Mouse (Mus musculus): ENCODE measurements around the gene Osbpl10. TPM values are rescaled to one million over a fixed set of nuclear protein-coding genes. Genes with fewer than 3 reads are reported as not detected.
A peak's percentile ranks its signal among the peaks of the same experiment; 100 is the strongest.
"Not testable (repeated sequence)": the region's sequence is repeated elsewhere in the genome, so short reads cannot be mapped to it uniquely, and the experiment has no call there.

The Osbpl10 gene
- total RNA-seq (2021), result 10 to 100 TPM; 41.1 to 42.8 TPM

- DNase-seq, result peak; percentile 88
- intact Hi-C loops (cut with DNase I), result loop anchor here (5.0 kb wide), 1 partner anchor 46 kb away; the partner anchor contains the start of gene Gpd1l
These were observed at the start of gene Osbpl10 for GRCm38 (mm10) chr9:114978281-114979111. Gene Osbpl10, plus strand, starts transcription at chr9:114978569.

- DNase-seq, result peak; percentile 92
- intact Hi-C loops (cut with DNase I), result loop anchor here (5.0 kb wide), 1 partner anchor 47 kb away; the partner anchor contains the start of gene Osbpl10
These were observed 47.8 kb upstream of the Osbpl10 start for GRCm38 (mm10) chr9:114930464-114931090.

- no peak for DNase-seq
- intact Hi-C loops (cut with DNase I), result loop anchor here (5.0 kb wide), 1 partner anchor 45 kb away; the partner anchor contains the start of gene Osbpl10
These were observed 45.8 kb upstream of the Osbpl10 start for GRCm38 (mm10) chr9:114932607-114933006.

- intact Hi-C loops (cut with DNase I), result loop anchor here (5.0 kb wide), 1 partner anchor 44 kb away; the partner anchor contains the start of gene Osbpl10
- DNase-seq, result no peak
These were observed 45.2 kb upstream of the Osbpl10 start for GRCm38 (mm10) chr9:114933037-114933722.

GRCm38 (mm10) chr9:114933723-114934171, 44.6 kb upstream of the Osbpl10 start, which contains the start of gene Gpd1l:
Gene Gpd1l, minus strand, starts transcription at chr9:114933987.
- DNase-seq, result peak; percentile 96
- intact Hi-C loops (cut with DNase I), result loop anchor here (5.0 kb wide), 1 partner anchor 44 kb away; the partner anchor contains the start of gene Osbpl10

- intact Hi-C loops (cut with DNase I), result loop anchor here (5.0 kb wide), 1 partner anchor 43 kb away; the partner anchor contains the start of gene Osbpl10
- no peak for DNase-seq
These were observed 44.1 kb upstream of the Osbpl10 start for GRCm38 (mm10) chr9:114934231-114934630.

- no peak for DNase-seq
- intact Hi-C loops (cut with DNase I), result no loop called here
These were observed 43.0 kb upstream of the Osbpl10 start for GRCm38 (mm10) chr9:114935321-114935720.

GRCm38 (mm10) chr9:114936687-114937086, 41.7 kb upstream of the Osbpl10 start:
- intact Hi-C loops (cut with DNase I), result no loop called here
- DNase-seq, result no peak

GRCm38 (mm10) chr9:114944642-114945041, 33.7 kb upstream of the Osbpl10 start:
- intact Hi-C loops (cut with DNase I), result no loop called here
- no peak for DNase-seq

- intact Hi-C loops (cut with DNase I), result no loop called here
- DNase-seq, result no peak
These were observed 32.8 kb upstream of the Osbpl10 start for GRCm38 (mm10) chr9:114945576-114945975.

GRCm38 (mm10) chr9:114948395-114948794, 30.0 kb upstream of the Osbpl10 start:
- intact Hi-C loops (cut with DNase I), result no loop called here
- no peak for DNase-seq

GRCm38 (mm10) chr9:114952866-114953265, 25.5 kb upstream of the Osbpl10 start:
- intact Hi-C loops (cut with DNase I), result no loop called here
- no peak for DNase-seq

- DNase-seq, result no peak
- intact Hi-C loops (cut with DNase I), result no loop called here
These were observed 23.0 kb upstream of the Osbpl10 start for GRCm38 (mm10) chr9:114955340-114955739.

- peak; percentile 8 for DNase-seq
- intact Hi-C loops (cut with DNase I), result no loop called here
These were observed 21.4 kb upstream of the Osbpl10 start for GRCm38 (mm10) chr9:114956945-114957344.

GRCm38 (mm10) chr9:114960043-114960789, 18.2 kb upstream of the Osbpl10 start:
- intact Hi-C loops (cut with DNase I), result no loop called here
- DNase-seq, result no peak

- no peak for DNase-seq
- intact Hi-C loops (cut with DNase I), result no loop called here
These were observed 17.5 kb upstream of the Osbpl10 start for GRCm38 (mm10) chr9:114960844-114961243.

- DNase-seq, result no peak
- intact Hi-C loops (cut with DNase I), result no loop called here
These were observed 14.3 kb upstream of the Osbpl10 start for GRCm38 (mm10) chr9:114964093-114964492.

GRCm38 (mm10) chr9:114966286-114966685, 12.1 kb upstream of the Osbpl10 start:
- intact Hi-C loops (cut with DNase I), result not testable (repeated sequence)

GRCm38 (mm10) chr9:114977461-114978280, 698 bp upstream of the Osbpl10 start:
- no peak for DNase-seq
- intact Hi-C loops (cut with DNase I), result loop anchor here (5.0 kb wide), 1 partner anchor 45 kb away; the partner anchor contains the start of gene Gpd1l

More at GRCm38 (mm10) chr9:114966286-114966685, 12.1 kb upstream of the Osbpl10 start:
- DNase-seq, result not testable (repeated sequence)

Measured in left cerebral cortex, postnatal 4 days (tissue).